Mouse (Mus musculus): Measurements from ENCODE around the gene Sart1.

- TF ChIP-seq CTCF (IDR thresholded peaks at IDR 0.05; ENCODE audit: borderline replicate concordance, control insufficient read depth, extremely low read depth, insufficient read depth, low read length, poor library complexity), result no peak
- TF ChIP-seq POLR2A (IDR thresholded peaks at IDR 0.05; ENCODE audit: control insufficient read depth, extremely low read depth, insufficient read depth, low read length, poor library complexity), result no peak
Measured at GRCm38 (mm10) chr19:5407133-5407532, 18.6 kb upstream of the Sart1 start.
